Mouse (Mus musculus) limb, embryonic 14.5 days (tissue): ENCODE measurements at regions not wholly inside any gene's neighbourhood (a gene's known extent, or its start where the extent isn't known, plus 50 kb on each side); places are given as distances from the start of the nearest gene placed in this dataset.

ENCODE experiments used
- ATAC-seq: fragments of 200-750 bp; cut with Nextera tagmentation; 2 replicates; pipeline ENCODE4 v1.8.0; 2017; ENCODE audit warnings: low read depth, moderate number of reproducible peaks, moderate TSS enrichment; ENCODE audit not compliant: low FRiP score
- DNase-seq: peaks from one replicate; pipeline ENCODE4 v3.0.0-alpha.2; 2015; ENCODE audit warnings: low spot score
- H3K27ac ChIP-seq: fragments of 300-500 bp; sonication (generic); replicated peaks from 2 replicates; pipeline ENCODE4 v1.5.1; 2014; ENCODE audit warnings: low read depth, mild to moderate bottlenecking, low read length, moderate library complexity, mixed read lengths
- H3K27me3 ChIP-seq: fragments of 300-500 bp; sonication (generic); 2 replicates; pipeline ENCODE4 v1.6.1; 2014; ENCODE audit warnings: low read length, mixed read lengths; ENCODE audit not compliant: control insufficient read depth, insufficient read depth
- H3K36me3 ChIP-seq: fragments of 300-500 bp; sonication (generic); 2 replicates; pipeline ENCODE4 v1.6.1; 2014; ENCODE audit warnings: mild to moderate bottlenecking, low read length, moderate library complexity, mixed read lengths; ENCODE audit not compliant: control insufficient read depth, insufficient read depth
- H3K4me1 ChIP-seq: fragments of 300-500 bp; sonication (generic); 2 replicates; pipeline ENCODE4 v1.6.1; 2014; ENCODE audit warnings: antibody characterized with exemption, low read length, mixed read lengths; ENCODE audit not compliant: control insufficient read depth, insufficient read depth
- H3K4me2 ChIP-seq: fragments of 300-500 bp; sonication (generic); replicated peaks from 2 replicates; pipeline ENCODE4 v1.6.1; 2014; ENCODE audit warnings: low read depth, mild to moderate bottlenecking, low read length, moderate library complexity; ENCODE audit not compliant: severe bottlenecking
- H3K4me3 ChIP-seq: fragments of 300-500 bp; sonication (generic); replicated peaks from 2 replicates; pipeline ENCODE4 v1.5.1; 2014; ENCODE audit warnings: low read length
- H3K9ac ChIP-seq: fragments of 300-500 bp; sonication (generic); 2 replicates; pipeline ENCODE4 v1.6.1; 2014; ENCODE audit warnings: mild to moderate bottlenecking, low read depth, low read length, moderate library complexity; ENCODE audit not compliant: severe bottlenecking
- H3K9me3 ChIP-seq: fragments of 300-500 bp; sonication (generic); 2 replicates; pipeline ENCODE4 v1.6.1; 2016; ENCODE audit warnings: low read length; ENCODE audit not compliant: control insufficient read depth
- POLR2A ChIP-seq: fragments of 200-500 bp; IDR thresholded peaks from 2 replicates; pipeline ENCODE4 v1.8.0; 2012; ENCODE audit warnings: inconsistent platforms, mild to moderate bottlenecking, moderate library complexity, borderline replicate concordance; ENCODE audit not compliant: insufficient read depth, insufficient read length; ENCODE audit errors: extremely low read depth
- WGBS: fragments of 180-500 bp; shearing (Covaris S2); extraction: QIAGEN DNeasy Blood & Tissue Kit; methylation state at CpG from one replicate; pipeline ENCODE4 v1.1.7; 2014; 5-methylcytosine and 5-hydroxymethylcytosine counted together

DNA sequence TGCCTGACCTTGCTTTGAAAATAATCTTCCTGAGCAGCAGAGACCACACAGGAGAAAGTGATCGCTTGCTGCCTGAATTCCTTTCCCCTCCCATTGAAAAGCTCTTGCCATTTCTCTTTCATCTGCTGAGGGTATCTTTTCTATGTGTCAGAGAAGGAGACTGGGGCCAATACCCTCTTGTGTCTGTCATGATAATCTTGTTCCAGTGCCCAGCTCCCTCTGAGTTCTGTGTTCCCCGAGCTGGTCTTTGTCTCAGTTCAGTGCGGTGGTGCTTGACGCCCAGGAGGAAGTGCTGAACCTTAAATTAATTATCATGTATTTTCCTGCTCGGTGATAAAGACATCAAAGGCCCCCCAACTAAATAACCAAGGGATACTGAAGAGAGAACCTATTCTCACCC, 475.4 kb downstream of the Fgf9 start:
- Histone ChIP-seq H3K4me3 (no peak overlapping the region), H3K27me3 (no peaks in the 10 kb centered on the region), H3K9me3 (no peaks in the 10 kb centered on the region), H3K4me1 (no peaks in the 10 kb centered on the region), H3K27ac (no peak overlapping the region), H3K4me2 (no peak overlapping the region), H3K36me3 (no peaks in the 10 kb centered on the region), H3K9ac (no peak overlapping the region)
- DNase-seq (no peak), ATAC-seq (no peak)
- no peak for TF ChIP-seq POLR2A
- 27% methylated on average over 5 of the region's 5 CpGs for WGBS

DNA sequence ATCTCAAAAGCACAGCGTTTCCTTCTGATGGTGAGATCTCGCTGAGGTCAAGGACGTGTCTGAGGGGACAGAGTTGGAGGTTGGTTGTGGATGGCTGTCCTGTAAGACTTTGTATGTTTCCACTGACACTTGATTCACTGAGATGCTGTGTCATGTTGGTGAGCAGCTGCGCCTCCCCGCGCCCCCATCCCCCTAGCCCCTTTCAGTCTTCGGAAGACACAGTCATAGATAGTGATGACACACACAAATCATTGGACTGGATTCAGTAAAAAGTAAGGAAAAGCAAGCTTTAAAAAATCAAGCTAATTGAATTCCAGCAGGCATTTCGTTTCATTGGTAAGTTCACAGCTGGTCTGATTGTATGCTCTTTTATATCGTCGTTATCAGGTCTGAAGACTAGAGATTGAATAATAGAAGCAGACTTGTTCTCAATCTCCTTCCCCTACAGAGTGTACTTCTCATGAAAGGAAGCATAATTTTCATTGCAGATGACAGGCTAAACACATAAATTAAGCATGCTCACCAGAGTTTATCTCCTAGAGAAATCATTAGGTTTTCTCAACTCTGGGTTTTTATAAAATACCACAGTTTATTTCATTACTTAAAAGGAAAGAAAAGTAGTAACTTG, 472.9 kb downstream of the Fgf9 start:
- WGBS = 86% methylated on average over 10 of the region's 10 CpGs
- DNase-seq = no peak
- H3K4me3 ChIP-seq = no peak overlapping the region
- no peak for ATAC-seq
- no peaks in the 10 kb centered on the region for H3K4me1 ChIP-seq
- no peak for TF ChIP-seq POLR2A
- no peak overlapping the region for H3K27ac ChIP-seq
- no peak overlapping the region for H3K4me2 ChIP-seq
- H3K36me3 ChIP-seq = no peaks in the 10 kb centered on the region
- H3K9ac ChIP-seq = no peak overlapping the region
- no peaks in the 10 kb centered on the region for H3K9me3 ChIP-seq
- H3K27me3 ChIP-seq = no peaks in the 10 kb centered on the region

DNA sequence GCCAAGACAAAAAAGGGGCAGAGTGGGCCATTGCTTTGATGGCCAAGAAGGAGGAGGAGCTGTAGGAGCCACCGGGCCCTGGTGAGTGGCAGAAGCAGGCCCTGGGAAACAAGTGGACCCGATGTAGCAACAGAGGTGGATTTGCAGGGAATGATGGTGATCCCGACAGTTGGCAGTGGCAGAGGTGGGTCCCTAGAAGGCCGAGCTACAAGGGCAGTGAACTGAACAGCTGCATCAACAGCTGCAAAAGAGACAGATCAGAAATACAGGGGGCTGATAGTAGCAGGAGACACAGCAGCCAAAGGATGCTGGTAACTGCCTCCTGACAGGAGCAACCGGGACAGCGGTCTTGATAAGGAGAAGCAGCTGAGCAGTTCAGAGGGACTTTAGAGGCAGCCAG, 467.8 kb downstream of the Fgf9 start:
- H3K36me3 ChIP-seq = no peaks in the 10 kb centered on the region
- H3K9ac ChIP-seq = no peak overlapping the region
- ATAC-seq (peak; percentile 88), DNase-seq (peak; percentile 65)
- no peak overlapping the region for H3K4me3 ChIP-seq
- no peak for TF ChIP-seq POLR2A
- no peaks in the 10 kb centered on the region for H3K9me3 ChIP-seq
- 68% methylated on average over 6 of the region's 6 CpGs for WGBS
- H3K4me1 ChIP-seq = no peaks in the 10 kb centered on the region
- no peaks in the 10 kb centered on the region for H3K27me3 ChIP-seq
- no peak overlapping the region for H3K4me2 ChIP-seq
- H3K27ac ChIP-seq = no peak overlapping the region

DNA sequence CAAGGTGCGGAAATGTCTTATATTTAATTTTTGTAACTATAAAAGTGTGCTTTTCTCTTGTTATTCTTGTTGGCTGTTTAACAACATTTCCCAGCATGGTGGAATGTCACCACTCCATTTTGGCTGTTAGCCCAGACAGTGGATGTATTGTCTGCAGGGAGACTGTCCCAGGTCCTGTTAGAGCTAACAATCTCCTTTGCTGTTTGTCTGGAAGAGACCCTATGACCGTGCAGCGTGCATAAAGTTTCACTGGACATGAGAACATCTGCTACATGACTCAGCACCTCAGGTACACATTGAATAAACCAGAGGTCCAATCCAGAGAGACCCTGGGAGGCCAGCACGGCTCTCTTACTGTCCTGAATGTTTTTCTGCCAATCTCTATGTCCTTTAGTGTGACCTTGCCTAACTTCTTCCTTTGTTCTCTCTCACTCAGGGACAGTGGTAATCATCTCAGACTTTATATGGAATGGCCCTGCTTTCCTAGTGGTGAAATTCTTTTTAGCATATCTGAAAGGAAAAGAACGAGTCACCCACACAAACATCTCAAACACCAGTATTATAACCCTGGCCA, 450.7 kb downstream of the Fgf9 start:
- Histone ChIP-seq H3K27me3 (no peaks in the 10 kb centered on the region), H3K4me1 (no peaks in the 10 kb centered on the region), H3K4me3 (no peak overlapping the region), H3K9me3 (no peaks in the 10 kb centered on the region), H3K27ac (no peak overlapping the region), H3K36me3 (no peaks in the 10 kb centered on the region), H3K9ac (no peak overlapping the region), H3K4me2 (no peak overlapping the region)
- ATAC-seq = 0 out of 2 replicates have a peak, but pooled peaks have one; percentile 37
- peak; percentile 45 for DNase-seq
- TF ChIP-seq POLR2A = no peak
- 50% methylated on average over 5 of the region's 5 CpGs for WGBS

DNA sequence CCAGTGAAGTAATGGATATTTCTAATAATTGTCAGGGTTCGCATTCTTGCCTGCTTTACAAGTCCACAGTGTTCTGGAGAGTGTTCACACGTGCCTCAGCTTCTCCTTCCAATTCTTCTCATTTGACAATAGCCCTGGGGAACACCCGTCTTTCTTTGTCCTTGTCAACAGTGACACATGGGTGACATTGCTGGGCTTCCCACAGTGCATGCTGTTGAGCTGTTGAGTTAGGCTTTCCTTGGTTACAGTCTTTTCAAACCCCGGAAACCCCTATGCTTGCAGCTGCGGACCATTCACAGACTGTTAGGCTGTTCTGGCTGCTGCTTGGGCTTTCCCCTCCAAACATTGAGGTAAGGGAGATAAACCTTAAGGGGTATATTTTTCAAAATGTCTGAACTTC, 450.0 kb downstream of the Fgf9 start:
- Histone ChIP-seq H3K27ac (no peak overlapping the region), H3K36me3 (no peaks in the 10 kb centered on the region), H3K4me2 (no peak overlapping the region), H3K4me3 (no peak overlapping the region), H3K9ac (no peak overlapping the region), H3K9me3 (no peaks in the 10 kb centered on the region), H3K27me3 (no peaks in the 10 kb centered on the region), H3K4me1 (no peaks in the 10 kb centered on the region)
- no peak for TF ChIP-seq POLR2A
- ATAC-seq (no peak), DNase-seq (no peak)
- 75% methylated on average over 5 of the region's 5 CpGs for WGBS
